Mouse (Mus musculus) heart, embryonic 13.5 days (tissue): ENCODE measurements around the gene Ube2q1. TPM values are rescaled to one million over a fixed set of nuclear protein-coding genes. Genes with fewer than 3 reads are reported as not detected.
"Not testable (repeated sequence)": the region's sequence is repeated elsewhere in the genome, so short reads cannot be mapped to it uniquely, and the experiment has no call there.

Experiments used
- ATAC-seq: fragments of 200-750 bp; cut with Nextera tagmentation; 2 replicates; pipeline ENCODE4 v1.8.0; 2017; ENCODE audit warnings: moderate TSS enrichment; ENCODE audit not compliant: insufficient number of reproducible peaks, low FRiP score, low TSS enrichment; ENCODE audit errors: extremely low read depth
- H3K27ac ChIP-seq: fragments of 300-500 bp; sonication (generic); replicated peaks from 2 replicates; pipeline ENCODE4 v1.5.1; 2015; ENCODE audit warnings: moderate library complexity, mild to moderate bottlenecking, inconsistent platforms
- H3K27me3 ChIP-seq: fragments of 300-500 bp; sonication (generic); replicated peaks from 2 replicates; pipeline ENCODE4 v1.6.1; 2015; ENCODE audit warnings: mild to moderate bottlenecking, inconsistent platforms
- H3K36me3 ChIP-seq: fragments of 300-500 bp; sonication (generic); 2 replicates; pipeline ENCODE4 v1.6.1; 2015; ENCODE audit warnings: mild to moderate bottlenecking, inconsistent platforms
- H3K4me1 ChIP-seq: fragments of 300-500 bp; sonication (generic); 2 replicates; pipeline ENCODE4 v1.6.1; 2015; ENCODE audit warnings: inconsistent platforms
- H3K4me2 ChIP-seq: fragments of 300-500 bp; sonication (generic); 2 replicates; pipeline ENCODE4 v1.6.1; 2015; ENCODE audit warnings: inconsistent platforms, mild to moderate bottlenecking, moderate library complexity
- H3K4me3 ChIP-seq: fragments of 300-500 bp; sonication (generic); 2 replicates; pipeline ENCODE4 v1.5.1; 2015; ENCODE audit warnings: moderate library complexity, mild to moderate bottlenecking, inconsistent platforms
- H3K9ac ChIP-seq: fragments of 300-500 bp; sonication (generic); 2 replicates; pipeline ENCODE4 v1.6.1; 2015; ENCODE audit warnings: inconsistent platforms, mild to moderate bottlenecking, moderate library complexity
- H3K9me3 ChIP-seq: fragments of 300-500 bp; sonication (generic); 2 replicates; pipeline ENCODE4 v1.6.1; 2016; ENCODE audit warnings: inconsistent platforms
- WGBS: fragments of 180-500 bp; shearing (Covaris S2); methylation state at CpG from one replicate; pipeline ENCODE4 v1.1.7; 2015; ENCODE audit warnings: mixed read lengths; 5-methylcytosine and 5-hydroxymethylcytosine counted together
- polyA plus RNA-seq: library from polyadenylated mRNA; unstranded; fragments of >200 nt; fragmentation: Nextera tagmentation; extraction: Ambion mirVana; gene quantifications from 2 replicates; pipeline ENCODE4 v1.2.1, GENCODE M21; 2015

Gene Ube2q1
- polyA plus RNA-seq, 1 experiment from 2014 or later, result 8.4 TPM

GRCm38 (mm10) chr3:89788680-89789352, 15.4 kb downstream of the Ube2q1 start:
- Histone ChIP-seq H3K27ac (no peak overlapping the region), H3K27me3 (peaks cover 6% of the 10 kb centered on the region; the same call in 1 of the 2 replicates), H3K4me3 (no peak overlapping the region), H3K4me2 (no peak overlapping the region), H3K9me3 (no peaks in the 10 kb centered on the region), H3K36me3 (peaks cover 3% of the 10 kb centered on the region), H3K4me1 (peaks cover 3% of the 10 kb centered on the region; the same call in 1 of the 2 replicates), H3K9ac (no peak overlapping the region)
- ATAC-seq, result no peak
- WGBS, result 62% methylated on average over 16 of the region's 16 CpGs

- Histone ChIP-seq H3K4me2 (no peak overlapping the region), H3K4me1 (0 out of 2 replicates have a peak, but pooled peaks cover 4% of the 10 kb centered on the region), H3K27ac (no peak overlapping the region), H3K4me3 (no peak overlapping the region), H3K9ac (no peak overlapping the region), H3K27me3 (no peaks in the 10 kb centered on the region), H3K36me3 (no peaks in the 10 kb centered on the region), H3K9me3 (no peaks in the 10 kb centered on the region)
- no peak for ATAC-seq
- 67% methylated on average over 2 of the region's 2 CpGs for WGBS
Measured at GRCm38 (mm10) chr3:89794616-89795015, 21.2 kb downstream of the Ube2q1 start.

- 53% methylated on average over 5 of the region's 5 CpGs for WGBS
- Histone ChIP-seq H3K36me3 (no peaks in the 10 kb centered on the region), H3K4me3 (no peak overlapping the region), H3K27me3 (no peaks in the 10 kb centered on the region), H3K4me1 (0 out of 2 replicates have a peak, but pooled peaks cover 6% of the 10 kb centered on the region), H3K27ac (no peak overlapping the region), H3K9ac (no peak overlapping the region), H3K9me3 (no peaks in the 10 kb centered on the region), H3K4me2 (no peak overlapping the region)
- ATAC-seq, result no peak
Measured at GRCm38 (mm10) chr3:89795746-89796145, 22.3 kb downstream of the Ube2q1 start.

- Histone ChIP-seq H3K4me3 (no peak overlapping the region), H3K36me3 (no peaks in the 10 kb centered on the region), H3K4me2 (no peak overlapping the region), H3K27me3 (no peaks in the 10 kb centered on the region), H3K4me1 (0 out of 2 replicates have a peak, but pooled peaks cover 6% of the 10 kb centered on the region), H3K9me3 (no peaks in the 10 kb centered on the region), H3K9ac (no peak overlapping the region), H3K27ac (no peak overlapping the region)
- no peak for ATAC-seq
- 29% methylated on average over 4 of the region's 4 CpGs for WGBS
Measured at GRCm38 (mm10) chr3:89796358-89796757, 22.9 kb downstream of the Ube2q1 start.

GRCm38 (mm10) chr3:89798518-89798917, 25.1 kb downstream of the Ube2q1 start:
- WGBS, result 78% methylated on average over 3 of the region's 3 CpGs
- ATAC-seq, result no peak
- Histone ChIP-seq H3K36me3 (no peaks in the 10 kb centered on the region), H3K9me3 (no peaks in the 10 kb centered on the region), H3K9ac (no peak overlapping the region), H3K4me3 (no peak overlapping the region), H3K27ac (no peak overlapping the region), H3K27me3 (no peaks in the 10 kb centered on the region), H3K4me2 (no peak overlapping the region), H3K4me1 (0 out of 2 replicates have a peak, but pooled peaks cover 6% of the 10 kb centered on the region)

- Histone ChIP-seq H3K4me3 (peak overlapping the region; percentile 40), H3K36me3 (no peaks in the 10 kb centered on the region), H3K27ac (no peak overlapping the region), H3K27me3 (no peaks in the 10 kb centered on the region), H3K9ac (peak overlapping the region; percentile 73), H3K4me1 (0 out of 2 replicates have a peak, but pooled peaks cover 6% of the 10 kb centered on the region), H3K9me3 (no peaks in the 10 kb centered on the region), H3K4me2 (peak overlapping the region; percentile 69)
- WGBS, result 3% methylated on average over 13 of the region's 13 CpGs
- ATAC-seq, result no peak
Measured at GRCm38 (mm10) chr3:89799476-89799875, 26.1 kb downstream of the Ube2q1 start.

- H3K27ac ChIP-seq, H3K4me3 ChIP-seq: not testable (repeated sequence)
- WGBS, result 33% methylated on average over 3 of the region's 3 CpGs
Measured at GRCm38 (mm10) chr3:89800078-89800477, 26.7 kb downstream of the Ube2q1 start.

GRCm38 (mm10) chr3:89800774-89801506, 27.5 kb downstream of the Ube2q1 start:
- 64% methylated on average over 5 of the region's 5 CpGs for WGBS
- no peak overlapping the region for H3K9ac ChIP-seq
- H3K36me3 ChIP-seq, result no peaks in the 10 kb centered on the region
- ATAC-seq, result no peak
- no peaks in the 10 kb centered on the region for H3K9me3 ChIP-seq
- H3K4me1 ChIP-seq, result 0 out of 2 replicates have a peak, but pooled peaks cover 6% of the 10 kb centered on the region
- H3K4me3 ChIP-seq, result no peak overlapping the region
- no peak overlapping the region for H3K4me2 ChIP-seq
- no peaks in the 10 kb centered on the region for H3K27me3 ChIP-seq
- no peak overlapping the region for H3K27ac ChIP-seq

More at GRCm38 (mm10) chr3:89800078-89800477, 26.7 kb downstream of the Ube2q1 start:
- H3K9me3 ChIP-seq, H3K4me2 ChIP-seq, H3K9ac ChIP-seq, ATAC-seq, H3K4me1 ChIP-seq, H3K27me3 ChIP-seq, H3K36me3 ChIP-seq: not testable (repeated sequence)

GRCm38 (mm10) chr3:89801507-89801847, 28.1 kb downstream of the Ube2q1 start:
- Histone ChIP-seq H3K27me3 (no peaks in the 10 kb centered on the region), H3K9ac (no peak overlapping the region), H3K9me3 (0 out of 2 replicates have a peak, but pooled peaks cover 2% of the 10 kb centered on the region), H3K36me3 (no peaks in the 10 kb centered on the region), H3K27ac (peak overlapping the region; percentile 25; the same call in 1 of the 2 replicates), H3K4me3 (no peak overlapping the region), H3K4me2 (no peak overlapping the region), H3K4me1 (0 out of 2 replicates have a peak, but pooled peaks cover 6% of the 10 kb centered on the region)
- WGBS, result 15% methylated on average over 3 of the region's 3 CpGs
- ATAC-seq, result no peak

GRCm38 (mm10) chr3:89802876-89803275, 29.5 kb downstream of the Ube2q1 start:
- WGBS, result 67% methylated on average over 15 of the region's 15 CpGs
- H3K4me3 ChIP-seq, result no peak overlapping the region
- no peaks in the 10 kb centered on the region for H3K27me3 ChIP-seq
- H3K4me1 ChIP-seq, result 0 out of 2 replicates have a peak, but pooled peaks cover 6% of the 10 kb centered on the region
- no peak overlapping the region for H3K4me2 ChIP-seq
- ATAC-seq, result no peak
- H3K36me3 ChIP-seq, result no peaks in the 10 kb centered on the region
- H3K27ac ChIP-seq, result no peak overlapping the region
- 0 out of 2 replicates have a peak, but pooled peaks cover 2% of the 10 kb centered on the region for H3K9me3 ChIP-seq
- H3K9ac ChIP-seq, result no peak overlapping the region

- Histone ChIP-seq H3K27ac (no peak overlapping the region), H3K27me3 (no peaks in the 10 kb centered on the region), H3K9ac (no peak overlapping the region), H3K4me1 (no peaks in the 10 kb centered on the region), H3K4me2 (no peak overlapping the region), H3K4me3 (no peak overlapping the region), H3K36me3 (no peaks in the 10 kb centered on the region), H3K9me3 (0 out of 2 replicates have a peak, but pooled peaks cover 2% of the 10 kb centered on the region)
- ATAC-seq, result no peak
- 55% methylated on average over 4 of the region's 4 CpGs for WGBS
Measured at GRCm38 (mm10) chr3:89805179-89805578, 31.8 kb downstream of the Ube2q1 start.
